Mouse (Mus musculus): ENCODE results near the gene Phf12. TPM values are rescaled to one million over a fixed set of nuclear protein-coding genes. Genes with fewer than 3 reads are reported as not detected.
A peak's percentile ranks its signal among the peaks of the same experiment; 100 is the strongest.

Phf12 gene
- polyA plus RNA-seq, 1 experiment from 2014 or later, result 22.7 TPM

DNA sequence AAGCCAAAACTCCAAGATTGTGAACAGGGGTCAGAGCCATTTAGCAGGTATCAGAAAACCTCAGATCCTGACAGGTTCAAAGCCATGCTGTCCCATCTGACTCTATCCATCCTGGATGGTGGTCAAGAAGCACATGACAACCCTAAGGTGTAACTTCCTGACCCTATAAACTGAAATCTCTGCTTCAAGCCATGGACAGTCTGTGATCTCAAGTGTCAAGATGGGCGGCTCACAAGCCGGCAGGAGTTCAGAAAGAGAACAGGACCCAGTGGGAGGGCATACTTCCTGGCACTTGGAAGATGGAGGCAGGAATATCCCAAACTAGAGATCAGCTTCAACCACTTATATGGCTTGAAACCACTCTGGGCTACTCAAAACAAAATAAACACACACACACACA is 84.1 kb downstream of the Phf12 start:
- H3K9me3 ChIP-seq, result no peaks in the 10 kb centered on the region
- no peak overlapping the region for H3K4me2 ChIP-seq
- H3K4me1 ChIP-seq, result no peaks in the 10 kb centered on the region
- peaks cover 1% of the 10 kb centered on the region for H3K36me3 ChIP-seq
- H3K9ac ChIP-seq, result no peak overlapping the region
- H3K27ac ChIP-seq, result no peak overlapping the region
- ATAC-seq (ENCODE audit: insufficient number of reproducible peaks, insufficient read depth, low FRiP score, low TSS enrichment, low read depth), result no peak
- no peak overlapping the region for H3K4me3 ChIP-seq
- no peaks in the 10 kb centered on the region for H3K27me3 ChIP-seq
- 71% methylated on average over 2 of the region's 2 CpGs for WGBS

DNA sequence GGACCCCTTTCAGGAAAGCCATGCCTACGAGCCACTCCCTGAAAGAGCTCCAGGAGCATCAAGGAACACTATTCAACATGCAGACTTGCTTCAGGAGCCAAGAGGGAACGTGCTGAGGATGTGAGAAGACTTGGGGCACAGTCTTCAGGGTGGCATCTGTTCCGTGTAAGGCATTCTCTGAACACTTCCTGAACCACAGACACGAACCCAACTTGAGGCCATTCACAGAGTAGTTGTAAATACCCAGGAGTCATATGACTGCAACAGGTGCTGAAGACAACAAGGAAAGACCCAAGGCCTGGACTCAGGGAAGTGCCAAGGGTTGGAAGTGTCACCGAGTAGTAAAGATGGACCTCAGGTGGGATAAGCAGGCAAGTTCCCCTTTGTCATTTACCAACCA is 85.0 kb downstream of the Phf12 start:
- H3K27me3 ChIP-seq, result no peaks in the 10 kb centered on the region
- H3K4me1 ChIP-seq, result no peaks in the 10 kb centered on the region
- 71% methylated on average over 5 of the region's 5 CpGs for WGBS
- H3K27ac ChIP-seq, result no peak overlapping the region
- no peak overlapping the region for H3K4me2 ChIP-seq
- peaks cover 10% of the 10 kb centered on the region for H3K36me3 ChIP-seq
- H3K4me3 ChIP-seq, result no peak overlapping the region
- no peak overlapping the region for H3K9ac ChIP-seq
- ATAC-seq (ENCODE audit: insufficient number of reproducible peaks, insufficient read depth, low FRiP score, low TSS enrichment, low read depth), result no peak
- H3K9me3 ChIP-seq, result no peaks in the 10 kb centered on the region

DNA sequence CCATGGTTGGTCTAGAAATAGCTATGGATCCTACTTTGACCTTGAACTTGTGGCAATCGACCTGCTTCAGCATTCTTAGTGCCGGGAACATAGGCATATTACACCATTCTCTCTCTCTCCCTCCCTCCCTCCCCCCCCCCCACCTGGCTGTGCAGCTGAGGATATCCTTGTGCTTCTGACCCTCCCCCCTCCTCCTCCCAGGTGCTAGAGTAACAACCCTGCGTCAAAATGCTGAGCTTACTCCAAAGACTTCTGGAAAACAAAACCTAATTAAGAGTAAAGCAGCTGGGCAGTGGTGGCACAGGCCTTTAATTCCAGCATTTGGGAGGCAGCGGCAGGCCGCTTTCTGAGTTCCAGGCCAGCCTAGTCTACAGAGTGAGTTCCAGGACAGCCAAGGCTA is 86.6 kb downstream of the Phf12 start:
- H3K4me2 ChIP-seq, result no peak overlapping the region
- H3K27me3 ChIP-seq, result no peaks in the 10 kb centered on the region
- no peak overlapping the region for H3K9ac ChIP-seq
- no peaks in the 10 kb centered on the region for H3K4me1 ChIP-seq
- H3K36me3 ChIP-seq, result peaks cover 24% of the 10 kb centered on the region
- H3K9me3 ChIP-seq, result no peaks in the 10 kb centered on the region
- H3K4me3 ChIP-seq, result no peak overlapping the region
- ATAC-seq (ENCODE audit: insufficient number of reproducible peaks, insufficient read depth, low FRiP score, low TSS enrichment, low read depth), result no peak
- WGBS, result 82% methylated on average over 5 of the region's 5 CpGs
- H3K27ac ChIP-seq, result no peak overlapping the region

DNA sequence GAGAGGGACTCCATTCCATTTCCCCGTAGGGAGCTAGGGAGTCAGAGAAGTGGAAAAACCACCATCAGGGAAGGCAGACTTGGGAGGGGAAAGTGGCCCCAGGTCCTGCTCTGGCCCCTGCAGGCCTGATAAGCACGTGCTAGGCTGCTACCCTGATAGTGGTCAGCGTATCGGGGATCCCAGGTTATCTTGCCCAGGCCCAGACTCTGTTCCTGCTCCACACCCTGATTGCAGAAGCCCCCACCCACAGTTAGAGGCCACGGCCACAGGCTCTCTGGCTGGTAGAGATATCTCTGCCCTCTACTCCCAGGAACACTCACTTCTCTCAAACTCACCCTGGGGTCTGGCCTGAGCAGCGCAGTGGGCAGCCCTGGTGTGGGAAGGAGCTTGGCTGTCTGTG is 87.1 kb downstream of the Phf12 start:
- H3K9me3 ChIP-seq, result no peaks in the 10 kb centered on the region
- no peak overlapping the region for H3K4me3 ChIP-seq
- H3K4me1 ChIP-seq, result no peaks in the 10 kb centered on the region
- H3K4me2 ChIP-seq, result no peak overlapping the region
- peaks cover 29% of the 10 kb centered on the region for H3K36me3 ChIP-seq
- H3K27me3 ChIP-seq, result no peaks in the 10 kb centered on the region
- H3K27ac ChIP-seq, result no peak overlapping the region
- ATAC-seq (ENCODE audit: insufficient number of reproducible peaks, insufficient read depth, low FRiP score, low TSS enrichment, low read depth), result no peak
- 84% methylated on average over 6 of the region's 6 CpGs for WGBS
- no peak overlapping the region for H3K9ac ChIP-seq

DNA sequence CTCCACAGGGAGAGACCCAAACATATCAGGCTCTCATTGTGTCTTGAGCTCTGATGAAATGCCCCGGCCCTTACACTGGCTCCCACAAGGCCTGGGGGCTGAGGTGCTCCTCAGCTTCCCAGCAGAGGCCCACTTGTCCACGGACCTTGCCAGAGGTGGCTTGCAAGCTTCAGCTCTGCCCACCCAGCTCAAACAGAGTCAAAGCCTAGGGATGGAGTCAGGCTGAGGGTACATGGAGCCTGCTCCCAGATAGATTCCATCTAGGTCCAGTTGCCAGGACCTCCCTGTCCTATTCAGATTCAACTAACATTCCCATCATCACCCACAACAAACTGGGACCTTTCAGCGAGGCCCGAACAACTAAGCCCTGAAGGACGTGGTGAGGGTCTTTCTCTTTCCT is 89.4 kb downstream of the Phf12 start:
- no peaks in the 10 kb centered on the region for H3K4me1 ChIP-seq
- 79% methylated on average over 5 of the region's 5 CpGs for WGBS
- no peak overlapping the region for H3K4me2 ChIP-seq
- ATAC-seq (ENCODE audit: insufficient number of reproducible peaks, insufficient read depth, low FRiP score, low TSS enrichment, low read depth), result no peak
- no peak overlapping the region for H3K4me3 ChIP-seq
- H3K27me3 ChIP-seq, result no peaks in the 10 kb centered on the region
- no peak overlapping the region for H3K27ac ChIP-seq
- H3K9me3 ChIP-seq, result no peaks in the 10 kb centered on the region
- no peak overlapping the region for H3K9ac ChIP-seq
- peaks cover 52% of the 10 kb centered on the region for H3K36me3 ChIP-seq

DNA sequence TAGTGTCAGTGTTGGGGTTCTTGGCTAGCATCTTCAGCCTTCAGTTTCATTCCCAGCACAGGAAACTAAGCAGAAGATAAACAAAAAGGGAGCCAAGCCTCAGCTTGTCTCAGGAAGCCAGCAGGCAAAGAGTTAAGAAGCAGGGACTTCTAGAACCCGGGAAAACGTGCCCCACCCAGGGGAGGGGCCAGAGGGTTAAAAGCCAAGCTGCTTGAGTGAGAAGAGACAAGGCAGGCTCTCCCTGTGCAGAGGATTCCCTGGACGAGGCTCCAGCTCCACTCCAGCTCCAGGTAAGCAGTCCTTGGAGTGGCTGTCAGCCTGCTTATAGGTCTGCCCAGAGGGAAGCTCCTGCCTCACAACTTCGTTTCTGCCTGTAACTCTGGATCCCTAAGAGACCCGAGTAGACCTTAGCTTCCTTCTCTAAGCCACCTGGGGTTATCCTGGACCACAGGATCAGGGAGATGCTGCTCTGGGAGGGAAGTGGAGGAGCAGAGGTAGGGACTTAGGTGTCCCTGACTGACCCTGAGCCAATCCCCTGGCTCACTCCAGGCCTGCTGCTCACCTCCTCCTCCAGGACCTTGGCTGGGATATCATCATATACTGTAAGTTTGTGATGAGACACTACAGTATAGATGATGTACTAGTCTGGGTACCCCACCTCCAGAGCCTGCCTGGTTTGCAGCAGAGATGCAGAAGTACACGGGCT is 90.0 kb downstream of the Phf12 start:
- peaks cover 58% of the 10 kb centered on the region for H3K36me3 ChIP-seq
- no peak overlapping the region for H3K9ac ChIP-seq
- no peaks in the 10 kb centered on the region for H3K4me1 ChIP-seq
- no peak for ATAC-seq (ENCODE audit: insufficient number of reproducible peaks, insufficient read depth, low FRiP score, low TSS enrichment, low read depth)
- 23% methylated on average over 6 of the region's 6 CpGs for WGBS
- H3K4me2 ChIP-seq, result no peak overlapping the region
- H3K4me3 ChIP-seq, result no peak overlapping the region
- no peaks in the 10 kb centered on the region for H3K27me3 ChIP-seq
- H3K27ac ChIP-seq, result no peak overlapping the region
- H3K9me3 ChIP-seq, result no peaks in the 10 kb centered on the region

DNA sequence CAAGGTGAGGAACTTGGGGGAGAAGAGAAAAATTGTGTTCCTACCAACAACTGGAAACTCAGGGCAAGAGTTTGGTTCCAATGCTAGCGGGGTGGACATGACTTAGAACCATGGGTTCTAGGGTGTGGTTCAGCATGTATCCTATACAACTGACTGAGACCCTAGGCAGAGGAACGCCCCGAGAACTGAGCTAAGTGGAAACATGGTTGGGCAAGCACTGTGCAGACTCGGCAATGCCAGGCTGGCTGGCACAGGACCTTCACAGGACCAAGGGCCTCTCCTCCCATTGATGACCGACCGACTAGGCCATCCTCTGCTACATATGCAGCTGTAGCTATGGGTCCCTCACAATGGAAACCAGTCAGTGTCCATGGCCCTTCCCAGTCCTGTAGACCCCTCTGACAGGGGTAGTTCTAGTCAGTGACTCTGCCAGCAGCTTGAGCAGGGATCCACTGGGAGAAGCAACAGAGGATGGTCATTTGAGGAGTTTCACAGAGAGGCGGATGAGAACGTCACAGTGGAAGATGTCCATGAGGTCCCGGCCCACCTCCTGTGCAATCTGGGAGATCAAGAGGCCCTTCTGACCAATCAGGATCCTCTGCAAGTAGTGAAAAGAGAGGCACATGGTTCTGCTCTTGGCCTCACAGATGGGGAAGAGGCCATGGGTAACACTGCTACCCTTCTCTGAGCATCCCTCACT is 91.2 kb downstream of the Phf12 start:
- no peak overlapping the region for H3K9ac ChIP-seq
- 96% methylated on average over 9 of the region's 9 CpGs for WGBS
- no peaks in the 10 kb centered on the region for H3K9me3 ChIP-seq
- no peaks in the 10 kb centered on the region for H3K27me3 ChIP-seq
- H3K4me3 ChIP-seq, result no peak overlapping the region
- no peak overlapping the region for H3K27ac ChIP-seq
- peaks cover 60% of the 10 kb centered on the region for H3K36me3 ChIP-seq
- H3K4me2 ChIP-seq, result no peak overlapping the region
- no peak for ATAC-seq (ENCODE audit: insufficient number of reproducible peaks, insufficient read depth, low FRiP score, low TSS enrichment, low read depth)
- no peaks in the 10 kb centered on the region for H3K4me1 ChIP-seq

DNA sequence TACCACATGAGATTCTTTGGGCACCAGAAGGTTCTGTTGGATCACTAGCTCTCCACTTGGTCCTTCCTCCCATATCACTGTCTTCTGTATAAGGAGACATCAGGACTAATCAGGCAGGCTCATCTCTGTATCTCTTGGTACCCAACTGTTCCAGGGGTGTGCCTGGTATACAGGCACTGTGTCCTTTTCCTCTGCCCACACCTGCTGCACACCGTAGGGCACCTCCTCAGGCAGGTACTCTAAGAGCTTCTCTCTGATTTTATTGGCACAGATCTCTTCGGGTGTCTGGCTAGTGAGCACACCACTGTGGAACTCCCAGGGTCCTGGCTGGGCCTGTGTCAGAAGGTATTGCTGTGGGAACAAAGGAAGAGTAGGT is 91.7 kb downstream of the Phf12 start:
- Histone ChIP-seq H3K27ac (no peak overlapping the region), H3K9ac (no peak overlapping the region), H3K9me3 (no peaks in the 10 kb centered on the region), H3K4me3 (no peak overlapping the region), H3K27me3 (no peaks in the 10 kb centered on the region), H3K4me1 (peaks cover 5% of the 10 kb centered on the region), H3K4me2 (no peak overlapping the region), H3K36me3 (peaks cover 60% of the 10 kb centered on the region)
- ATAC-seq (ENCODE audit: insufficient number of reproducible peaks, insufficient read depth, low FRiP score, low TSS enrichment, low read depth), result no peak
- WGBS, result 86% methylated on average over 2 of the region's 2 CpGs

DNA sequence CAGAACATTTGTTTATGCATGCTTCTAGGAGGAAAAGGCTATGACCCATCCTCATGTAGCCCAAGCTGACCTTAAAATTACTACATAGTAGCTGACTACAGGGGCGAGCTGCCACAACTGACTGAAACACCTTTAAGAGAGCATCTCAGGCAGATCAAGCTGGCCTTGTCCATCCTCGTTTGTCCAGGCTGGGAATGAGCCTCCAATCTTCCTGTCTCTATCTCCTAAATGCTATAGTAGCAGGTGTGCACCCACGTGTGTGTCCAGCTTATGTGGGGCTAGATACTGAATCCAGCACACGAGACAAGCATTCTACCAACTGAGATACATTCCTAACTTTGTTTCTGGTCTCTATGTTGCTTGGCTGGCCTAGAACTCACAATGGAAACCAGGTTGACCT is 92.1 kb downstream of the Phf12 start:
- H3K4me3 ChIP-seq, result no peak overlapping the region
- H3K4me2 ChIP-seq, result no peak overlapping the region
- peaks cover 60% of the 10 kb centered on the region for H3K36me3 ChIP-seq
- no peak for ATAC-seq (ENCODE audit: insufficient number of reproducible peaks, insufficient read depth, low FRiP score, low TSS enrichment, low read depth)
- H3K4me1 ChIP-seq, result peaks cover 9% of the 10 kb centered on the region
- H3K27ac ChIP-seq, result no peak overlapping the region
- H3K27me3 ChIP-seq, result no peaks in the 10 kb centered on the region
- WGBS, result 83% methylated on average over 4 of the region's 4 CpGs
- no peaks in the 10 kb centered on the region for H3K9me3 ChIP-seq
- no peak overlapping the region for H3K9ac ChIP-seq

MicroRNA genes within 50 kb of the gene (microRNA counts, 519-probe panel; counts per million panel counts)
- 3,498 counts per million, percentile 79 among the panel's probes with 10 or more counts for microRNA mmu-miR-144
- microRNA mmu-miR-451, result 2,731 counts per million, percentile 65 among the panel's probes with 10 or more counts

Small RNA genes within 50 kb of the gene (microRNA-seq; reads per million reads assigned to microRNA genes)
- gene Mir144 (69.2 reads per million, percentile 48 among the genes with 10 or more reads in this experiment), gene Mir451a (not detected), gene Mir451b (not detected)

Other genes starting within 250 kb of the Phf12 start
- 28.4 and 34.0 TPM in 2 replicates for gene Myo18a, start 219.5 kb upstream of the Phf12 start, polyA plus RNA-seq (2015; fragmentation: Nextera tagmentation; extraction: Ambion mirVana)
- gene Gm10277, start 195.0 kb upstream of the Phf12 start, polyA plus RNA-seq (2015; fragmentation: Nextera tagmentation; extraction: Ambion mirVana), result 1.8 TPM in 2 replicates
- gene Pipox, start 88.7 kb upstream of the Phf12 start, polyA plus RNA-seq (2015; fragmentation: Nextera tagmentation; extraction: Ambion mirVana), result 1.1 and 1.3 TPM in 2 replicates
- 1.5 and 2.6 TPM in 2 replicates for gene Sez6, start 52.0 kb upstream of the Phf12 start, polyA plus RNA-seq (2015; fragmentation: Nextera tagmentation; extraction: Ambion mirVana)
- 16.1 and 20.5 TPM in 2 replicates for gene Dhrs13, start 49.5 kb downstream of the Phf12 start, polyA plus RNA-seq (2015; fragmentation: Nextera tagmentation; extraction: Ambion mirVana)
- 49.4 and 53.2 TPM in 2 replicates for gene Flot2, start 55.2 kb downstream of the Phf12 start, polyA plus RNA-seq (2015; fragmentation: Nextera tagmentation; extraction: Ambion mirVana)
- gene Eral1, start 97.6 kb downstream of the Phf12 start, polyA plus RNA-seq (2015; fragmentation: Nextera tagmentation; extraction: Ambion mirVana), result 34.8 and 39.0 TPM in 2 replicates
- gene Fam222b, start 111.9 kb downstream of the Phf12 start, polyA plus RNA-seq (2015; fragmentation: Nextera tagmentation; extraction: Ambion mirVana), result 14.1 and 16.9 TPM in 2 replicates
- 91.5 and 103 TPM in 2 replicates for gene Traf4, start 182.8 kb downstream of the Phf12 start, polyA plus RNA-seq (2015; fragmentation: Nextera tagmentation; extraction: Ambion mirVana)
- 17.4 and 18.1 TPM in 2 replicates for gene Nek8, start 193.9 kb downstream of the Phf12 start, polyA plus RNA-seq (2015; fragmentation: Nextera tagmentation; extraction: Ambion mirVana)
- gene Tlcd1, start 194.0 kb downstream of the Phf12 start, polyA plus RNA-seq (2015; fragmentation: Nextera tagmentation; extraction: Ambion mirVana), result 15.4 and 17.2 TPM in 2 replicates
- gene Rpl23a, start 200.8 kb downstream of the Phf12 start, polyA plus RNA-seq (2015; fragmentation: Nextera tagmentation; extraction: Ambion mirVana), result 1,597 and 1,678 TPM in 2 replicates
- gene Rab34, start 205.7 kb downstream of the Phf12 start, polyA plus RNA-seq (2015; fragmentation: Nextera tagmentation; extraction: Ambion mirVana), result 172 and 188 TPM in 2 replicates
- gene Proca1, start 210.6 kb downstream of the Phf12 start, polyA plus RNA-seq (2015; fragmentation: Nextera tagmentation; extraction: Ambion mirVana), result 3.2 and 4.1 TPM in 2 replicates

All from embryonic facial prominence, embryonic 13.5 days (tissue).